In the genomic region with DNA sequence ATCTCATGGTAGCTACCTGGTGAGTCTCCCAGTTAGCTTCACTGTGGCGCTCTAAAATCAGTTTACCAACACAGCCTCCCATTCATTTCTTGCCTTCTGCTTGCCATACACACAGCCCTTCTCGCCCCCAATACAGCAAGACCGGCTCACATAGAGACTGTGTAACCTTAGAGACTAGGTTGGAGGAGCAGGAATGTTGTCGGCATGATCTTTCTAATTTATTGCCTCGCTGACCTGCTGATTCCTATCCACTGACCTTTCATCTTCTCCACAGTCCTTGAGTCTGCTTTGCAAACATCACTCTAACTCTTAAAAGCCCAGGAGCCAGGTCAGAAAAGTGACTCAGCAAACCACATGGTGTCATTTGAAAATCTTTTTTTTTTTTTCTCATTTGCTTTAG, we compare ENCODE assay signal across 18 mouse cellular contexts. TPM values are rescaled to one million over a fixed set of nuclear protein-coding genes. Genes with fewer than 3 reads are reported as not detected.
DNase-seq lines count a peak whose midpoint lies in the region; ATAC-seq lines count a peak whose summit lies in the region.
"Had no signal": no experiment of that assay in that cellular context is flagged by ENCODE, and none has a peak within 500 bp of the region (broad histone marks: within the 10 kb centered on the region; RNA-seq: fewer than 3 reads in every experiment).

No protein-coding gene starts in this region.

- peak; percentile 46 for ATAC-seq in neural tube, embryonic 11.5 days (ENCODE audit: insufficient read depth, low FRiP score, low TSS enrichment)
- no peak for ATAC-seq in midbrain, embryonic 13.5 days
- ATAC-seq in forebrain, embryonic 16.5 days = no peak
- ATAC-seq: forebrain, embryonic 13.5 days; inflammation-experienced regulatory T-cells, adult 6 months had no signal

- no peak overlapping the region for H3K4me3 ChIP-seq in neural tube, embryonic 11.5 days (ENCODE audit: low read depth, low read length)
- H3K4me3 ChIP-seq in midbrain, embryonic 13.5 days (replicated peaks) = no peak overlapping the region
- no peak overlapping the region for H3K4me3 ChIP-seq in forebrain, embryonic 16.5 days (replicated peaks; ENCODE audit: low read length)
- H3K4me3 ChIP-seq: embryonic facial prominence, embryonic 10.5 days; forebrain, embryonic 13.5 days; heart, embryonic 13.5 days had no signal

- no peak overlapping the region for H3K27ac ChIP-seq in neural tube, embryonic 11.5 days (ENCODE audit: low read depth, low read length)
- H3K27ac ChIP-seq in midbrain, embryonic 13.5 days = no peak overlapping the region
- no peak overlapping the region for H3K27ac ChIP-seq in forebrain, embryonic 16.5 days (ENCODE audit: low read length)
- H3K27ac ChIP-seq: embryonic facial prominence, embryonic 10.5 days; forebrain, embryonic 13.5 days; heart, embryonic 13.5 days had no signal

- H3K4me1 ChIP-seq in neural tube, embryonic 11.5 days (ENCODE audit: control insufficient read depth, insufficient read depth, low read length) = no peaks in the 10 kb centered on the region
- H3K4me1 ChIP-seq in midbrain, embryonic 13.5 days (replicated peaks) = peaks cover 9% of the 10 kb centered on the region
- H3K4me1 ChIP-seq in forebrain, embryonic 16.5 days (replicated peaks; ENCODE audit: control insufficient read depth, insufficient read depth, low read length) = peaks cover 6% of the 10 kb centered on the region; the same call in 1 of the 2 replicates

- H3K36me3 ChIP-seq in neural tube, embryonic 11.5 days (ENCODE audit: control insufficient read depth, insufficient read depth, low read length) = no peaks in the 10 kb centered on the region
- H3K36me3 ChIP-seq in midbrain, embryonic 13.5 days = no peaks in the 10 kb centered on the region
- H3K36me3 ChIP-seq in forebrain, embryonic 16.5 days (ENCODE audit: control insufficient read depth, insufficient read depth) = no peaks in the 10 kb centered on the region
- H3K36me3 ChIP-seq: embryonic facial prominence, embryonic 10.5 days; heart, embryonic 13.5 days had no signal

- H3K27me3 ChIP-seq in neural tube, embryonic 11.5 days (ENCODE audit: control insufficient read depth, insufficient read depth, low read length) = no peaks in the 10 kb centered on the region
- H3K27me3 ChIP-seq in midbrain, embryonic 13.5 days = peaks cover 12% of the 10 kb centered on the region; the same call in 1 of the 2 replicates
- H3K27me3 ChIP-seq in forebrain, embryonic 16.5 days (replicated peaks; ENCODE audit: control insufficient read depth, insufficient read depth, low read length) = no peaks in the 10 kb centered on the region
- H3K27me3 ChIP-seq: forebrain, embryonic 13.5 days had no signal

- no peaks in the 10 kb centered on the region for H3K9me3 ChIP-seq in neural tube, embryonic 11.5 days (ENCODE audit: control insufficient read depth, low read length)
- H3K9me3 ChIP-seq in midbrain, embryonic 13.5 days = no peaks in the 10 kb centered on the region
- no peaks in the 10 kb centered on the region for H3K9me3 ChIP-seq in forebrain, embryonic 16.5 days (ENCODE audit: control insufficient read depth, low read length)
- H3K9me3 ChIP-seq: embryonic facial prominence, embryonic 10.5 days; forebrain, embryonic 13.5 days; heart, embryonic 13.5 days had no signal

- no peak overlapping the region for H3K4me2 ChIP-seq in neural tube, embryonic 11.5 days (ENCODE audit: low read depth)
- no peak overlapping the region for H3K4me2 ChIP-seq in midbrain, embryonic 13.5 days (replicated peaks)
- H3K4me2 ChIP-seq in forebrain, embryonic 16.5 days (ENCODE audit: low read length) = no peak overlapping the region
- H3K4me2 ChIP-seq: forebrain, embryonic 13.5 days; heart, embryonic 13.5 days had no signal

- H3K9ac ChIP-seq in neural tube, embryonic 11.5 days (ENCODE audit: low read length) = no peak overlapping the region
- H3K9ac ChIP-seq in midbrain, embryonic 13.5 days (replicated peaks) = no peak overlapping the region
- H3K9ac ChIP-seq in forebrain, embryonic 16.5 days (replicated peaks; ENCODE audit: low read depth, low read length) = no peak overlapping the region
- H3K9ac ChIP-seq: forebrain, embryonic 13.5 days; heart, embryonic 13.5 days had no signal

- 28% methylated on average over 5 of the region's 5 CpGs for WGBS in neural tube, embryonic 11.5 days
- 29% methylated on average over 5 of the region's 5 CpGs for WGBS in midbrain, embryonic 13.5 days
- 41% methylated on average over 5 of the region's 5 CpGs for WGBS in forebrain, embryonic 16.5 days

- DNase-seq in adrenal gland, adult 2 months = peak; percentile 48
- DNase-seq in adrenal gland, adult 18-20 months (ENCODE audit: low spot score in 2 of 2) = no peak
- no peak for DNase-seq in neural tube, embryonic 11.5 days (ENCODE audit: low spot score)
- DNase-seq in neural tube, embryonic 10.5 days (ENCODE audit: extremely low spot score, low spot score) = no peak
- peak; percentile 44 for DNase-seq in embryo, embryonic 10.5 days (ENCODE audit: low spot score)
- no peak for DNase-seq in spleen, postnatal 10 days (ENCODE audit: low spot score in 2 of 2)
- DNase-seq: cerebellum, adult 2 months; cerebellum, postnatal 10 days; gastrocnemius, postnatal 36 days; heart, adult 11 months; heart, postnatal 36 days; kidney, adult 18-20 months had no signal

RNA-seq across cellular contexts. Expression of a gene that starts 4.6 kb away (rescaled TPM):
- 10 to 100 TPM; 22.3 to 32.6 TPM for total RNA-seq in adrenal gland, adult 2 months (2021)
- polyA plus RNA-seq in adrenal gland, adult 2 months (2012; rRNA removed) = 9.1 and 16.4 TPM in 2 replicates
- total RNA-seq in adrenal gland, adult 18-20 months (2021) = 10 to 100 TPM; 20.4 to 38.1 TPM
- polyA plus RNA-seq in neural tube, embryonic 11.5 days (2014; fragmentation: Nextera tagmentation; extraction: Ambion mirVana) = 28.1 and 28.8 TPM in 2 replicates
- polyA plus RNA-seq in midbrain, embryonic 13.5 days (2015; fragmentation: Nextera tagmentation; extraction: Ambion mirVana) = 17.5 and 21.9 TPM in 2 replicates
- 10.9 and 16.3 TPM in 2 replicates for polyA plus RNA-seq in forebrain, embryonic 16.5 days (2015; fragmentation: Nextera tagmentation; extraction: Ambion mirVana)

RNA-seq across cellular contexts. Expression of a gene that starts 58.0 kb away (rescaled TPM):
- total RNA-seq in adrenal gland, adult 2 months (2021) = 10 to 100 TPM; 24.7 to 37.7 TPM
- polyA plus RNA-seq in adrenal gland, adult 2 months (2012; rRNA removed) = 1.5 and 1.9 TPM in 2 replicates
- total RNA-seq in adrenal gland, adult 18-20 months (2021) = 10 to 100 TPM; 28.0 to 36.1 TPM
- polyA plus RNA-seq in neural tube, embryonic 11.5 days (2014; fragmentation: Nextera tagmentation; extraction: Ambion mirVana) = 9.3 and 10.0 TPM in 2 replicates
- polyA plus RNA-seq in midbrain, embryonic 13.5 days (2015; fragmentation: Nextera tagmentation; extraction: Ambion mirVana) = 6.0 and 6.6 TPM in 2 replicates
- 4.6 and 6.1 TPM in 2 replicates for polyA plus RNA-seq in forebrain, embryonic 16.5 days (2015; fragmentation: Nextera tagmentation; extraction: Ambion mirVana)

Comparison
In these comparisons a context has a peak if more than half of its experiments do, and no peak if none do; other contexts are left out.
1. DNase-seq: peak in adrenal gland, adult 2 months (single experiment) and embryo, embryonic 10.5 days (single experiment); none in adrenal gland, adult 18-20 months (0 of 2), neural tube, embryonic 11.5 days (single experiment), neural tube, embryonic 10.5 days (single experiment) and spleen, postnatal 10 days (0 of 2).